Mouse (Mus musculus) A20 (cell line): ENCODE results near the gene Chst15.

Experiments
- DNase-seq: peaks from one replicate; pipeline ENCODE4 v3.0.0-alpha.2; 2011; ENCODE audit warnings: low read depth, low spot score

Chst15 gene

GRCm38 (mm10) chr7:132227075-132227640, 89.9 kb downstream of the Chst15 start:
- no peak for DNase-seq

DNA sequence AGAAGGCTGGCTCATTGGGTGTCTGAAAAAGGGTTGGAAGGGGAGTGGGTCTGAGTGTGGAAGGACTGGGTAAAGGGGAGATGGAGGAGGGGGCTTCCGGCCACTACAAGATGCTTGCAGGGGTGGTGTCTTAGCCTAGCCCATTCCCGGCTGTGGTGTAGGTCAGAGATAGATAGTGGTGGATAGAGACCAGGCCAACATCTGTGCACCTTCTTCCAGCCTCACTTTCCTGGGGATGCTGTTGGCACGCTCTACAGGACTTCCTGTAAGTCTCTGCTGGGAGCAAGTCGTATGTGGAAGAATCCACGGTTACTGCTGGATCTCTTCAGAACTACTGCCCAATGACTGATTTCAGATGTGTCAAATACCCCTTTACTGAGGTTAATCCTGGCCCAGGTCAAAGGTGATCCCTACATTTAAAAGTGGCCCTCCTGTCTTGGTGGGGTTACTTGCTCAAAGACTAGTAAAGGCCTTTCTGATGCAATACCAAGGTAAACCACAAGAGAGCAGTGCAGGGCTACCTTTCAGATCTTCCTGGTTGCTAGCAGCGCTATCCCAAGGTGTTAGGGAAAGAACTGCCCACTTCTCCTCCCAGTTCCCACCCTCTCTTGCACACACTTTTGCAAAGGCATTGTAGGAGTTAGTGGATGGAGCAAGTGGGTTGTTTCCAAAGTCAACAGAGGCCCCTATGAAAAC, 90.5 kb downstream of the Chst15 start:
- DNase-seq, result peak; percentile 71

DNA sequence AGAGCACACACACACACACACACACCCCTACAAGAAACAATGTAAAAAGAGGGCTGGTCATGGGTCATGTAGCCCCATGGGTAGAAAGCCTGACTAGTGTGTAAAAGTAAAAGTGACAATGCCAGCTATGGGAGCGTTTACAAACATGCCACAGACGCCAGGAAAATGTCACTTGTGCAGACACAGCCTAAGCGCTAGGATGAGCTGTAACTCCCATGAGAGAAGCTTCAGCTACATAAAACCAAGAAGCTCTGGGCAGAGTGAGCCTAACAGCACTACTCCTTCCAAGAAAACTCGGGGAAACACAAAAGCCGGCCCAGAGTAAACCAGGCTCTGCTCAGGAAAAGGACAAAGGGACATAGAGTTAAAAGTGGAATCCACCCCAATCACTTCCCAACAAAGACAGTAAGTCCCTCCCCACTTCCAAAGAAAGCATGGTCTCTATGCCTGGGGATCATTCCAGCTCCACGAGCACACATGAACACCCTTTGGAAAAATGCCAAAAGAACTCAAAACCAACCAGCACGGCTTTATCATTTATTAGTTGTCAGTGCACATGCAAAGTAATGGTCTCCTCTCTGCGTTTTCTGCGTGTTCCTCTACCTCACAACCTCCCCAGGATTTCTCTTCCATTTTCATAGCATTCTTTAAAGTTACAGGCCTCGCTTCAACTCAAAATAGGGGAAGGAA, 93.4 kb downstream of the Chst15 start:
- DNase-seq, result no peak

DNA sequence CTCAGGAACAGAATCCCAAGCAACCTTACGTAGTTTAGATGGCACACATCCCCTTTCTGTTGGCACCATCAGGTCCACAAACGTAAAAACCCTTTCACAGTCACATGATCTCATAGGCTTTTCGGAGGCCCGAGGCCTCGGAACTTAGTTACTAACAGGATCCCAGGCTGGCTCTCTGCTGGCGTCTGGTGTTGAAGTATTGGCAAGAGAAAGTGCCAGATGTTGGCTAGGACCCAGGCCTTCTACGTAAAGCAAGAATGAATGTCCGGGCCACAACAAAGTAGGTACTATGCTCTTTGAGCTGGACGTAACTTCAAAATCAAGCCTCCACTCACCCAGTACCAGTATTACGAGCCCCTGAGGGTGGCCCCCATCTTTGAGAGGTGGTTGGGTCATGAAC, 103.0 kb downstream of the Chst15 start:
- no peak for DNase-seq

DNA sequence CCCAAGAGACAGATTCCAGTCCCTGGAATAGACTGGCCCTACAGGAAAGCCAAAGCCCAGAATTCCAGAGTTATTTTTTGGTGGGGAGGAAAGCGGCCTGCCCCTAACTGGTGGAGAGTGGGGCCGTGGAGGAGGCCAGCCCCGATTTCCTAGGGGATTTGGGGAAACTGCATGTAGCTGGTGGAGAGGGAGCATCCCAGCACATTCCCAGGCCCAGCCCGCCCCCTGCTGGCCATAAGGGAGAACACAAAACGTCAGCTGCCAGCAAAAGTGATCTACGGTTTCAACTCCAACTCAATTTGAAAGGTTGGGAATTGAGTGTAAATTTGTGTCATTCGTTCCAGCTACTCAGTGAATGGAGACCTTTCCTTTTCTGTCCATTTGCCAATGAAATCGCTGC, 103.6 kb downstream of the Chst15 start:
- DNase-seq, result peak; percentile 40

DNA sequence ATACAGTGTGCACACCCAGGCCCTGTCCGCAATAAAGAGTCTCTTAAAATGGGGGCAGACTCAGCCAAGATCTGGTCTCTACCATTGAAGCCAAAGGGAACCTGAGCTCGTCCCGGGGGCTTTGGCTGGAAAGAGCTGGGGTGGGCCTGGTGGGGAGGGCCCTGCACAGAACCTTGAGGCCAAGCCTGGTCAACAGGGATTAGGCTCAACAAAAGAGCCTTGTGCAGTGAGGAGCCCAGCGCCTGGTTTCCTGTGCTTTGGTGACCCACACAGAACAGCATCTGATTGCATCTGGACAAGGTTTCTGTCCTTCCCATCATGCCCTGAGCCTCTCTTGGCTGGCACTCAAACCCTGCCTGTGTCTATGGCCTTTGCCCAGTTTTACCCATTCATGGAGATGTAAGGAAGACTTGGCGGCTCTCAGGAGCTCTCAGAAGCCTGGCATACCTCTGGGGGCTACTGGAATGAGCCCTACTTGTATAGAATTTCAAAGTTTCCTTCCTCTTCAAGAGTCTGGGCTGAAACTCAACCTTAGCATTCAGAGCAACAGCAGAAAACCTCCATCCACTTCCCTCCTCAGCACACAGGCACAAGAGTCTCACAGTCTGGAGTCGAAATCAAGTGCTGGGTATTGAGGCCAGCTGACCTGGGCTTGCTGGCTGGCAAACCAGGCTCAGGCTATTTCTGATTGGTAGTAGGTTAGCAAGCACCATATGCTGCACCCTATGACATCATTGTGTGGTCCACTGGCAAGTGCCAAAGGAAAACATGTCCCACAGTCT, 104.9 kb downstream of the Chst15 start:
- DNase-seq, result no peak

DNA sequence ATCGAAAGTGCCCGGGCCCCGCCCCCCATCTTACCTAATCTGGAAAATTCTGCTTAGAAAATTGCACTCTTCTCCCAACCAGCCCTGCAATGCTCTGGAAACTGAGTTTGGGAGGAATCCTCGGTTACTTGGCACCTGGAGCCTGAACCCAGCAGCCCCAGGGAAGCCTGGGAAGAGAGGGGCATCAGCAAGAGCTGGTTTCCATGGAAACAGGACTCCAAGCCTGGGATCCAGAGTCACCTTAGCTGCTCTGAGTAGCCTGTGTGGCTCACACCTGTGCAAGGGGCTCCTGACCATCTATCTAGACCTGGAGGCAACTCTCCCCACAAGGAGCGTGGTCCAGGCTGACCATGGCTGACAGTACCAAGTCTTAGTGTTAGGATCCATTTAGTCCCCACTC, 106.4 kb downstream of the Chst15 start:
- DNase-seq, result no peak

DNA sequence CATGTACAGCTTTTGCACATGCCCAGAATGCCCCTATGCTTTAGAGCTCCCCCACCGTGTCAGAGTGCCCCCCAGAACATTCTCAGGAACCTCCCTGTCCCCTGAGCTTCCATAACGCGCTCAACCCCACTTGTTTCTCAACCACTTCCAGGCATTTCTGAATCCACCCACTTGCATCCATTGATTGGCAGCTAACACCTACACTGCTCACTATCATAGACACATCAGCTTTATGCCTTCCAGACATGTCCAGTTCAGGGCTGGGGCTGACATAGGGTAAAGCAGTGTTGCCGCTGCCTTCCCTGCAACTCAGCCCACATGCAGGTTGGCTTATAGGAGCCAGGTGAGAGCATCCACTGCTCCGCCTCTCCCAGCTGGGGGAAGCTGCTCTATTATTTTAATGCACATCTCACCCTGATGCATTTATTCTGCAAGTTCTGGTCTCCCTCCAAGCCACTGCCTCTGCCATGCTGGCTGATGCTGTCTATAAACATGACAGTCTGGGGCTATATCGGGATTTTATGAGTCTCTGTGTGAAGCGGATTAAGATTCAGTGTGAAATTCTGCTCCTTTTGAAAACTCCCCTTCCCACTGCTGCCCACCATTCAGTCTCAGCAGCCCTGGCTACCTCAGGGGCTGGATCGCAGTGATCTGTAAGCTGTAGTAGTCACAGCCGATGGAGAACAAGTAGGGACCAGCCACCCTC, 107.9 kb downstream of the Chst15 start:
- no peak for DNase-seq

- DNase-seq, result no peak
Observed at GRCm38 (mm10) chr7:132204073-132204612, 112.9 kb downstream of the Chst15 start.

GRCm38 (mm10) chr7:132199686-132200085, 117.3 kb downstream of the Chst15 start:
- no peak for DNase-seq

GRCm38 (mm10) chr7:132198806-132199205, 118.2 kb downstream of the Chst15 start:
- DNase-seq, result no peak

- DNase-seq, result no peak
Observed at GRCm38 (mm10) chr7:132197817-132198475, 119.1 kb downstream of the Chst15 start.

GRCm38 (mm10) chr7:132196581-132196980, 120.4 kb downstream of the Chst15 start:
- no peak for DNase-seq

DNA sequence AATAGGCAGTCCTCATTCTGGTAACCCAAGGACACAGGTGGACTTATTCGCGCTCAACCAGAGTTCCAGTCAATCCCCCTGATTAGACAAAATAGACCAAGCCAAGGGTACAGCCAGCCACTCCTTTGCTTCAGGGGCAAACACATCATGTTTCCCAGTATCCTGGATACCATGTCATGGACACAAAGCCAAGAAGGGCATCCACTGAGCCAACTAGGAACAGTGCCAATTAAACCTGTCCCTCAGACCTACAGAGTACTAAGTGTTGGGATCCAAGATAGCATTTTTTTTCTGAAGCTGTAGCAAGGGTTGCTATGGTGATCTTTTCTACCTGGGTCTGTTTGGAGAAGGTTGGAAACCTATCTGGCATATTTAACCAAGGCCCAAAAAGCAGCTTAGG, 123.4 kb downstream of the Chst15 start:
- no peak for DNase-seq

DNA sequence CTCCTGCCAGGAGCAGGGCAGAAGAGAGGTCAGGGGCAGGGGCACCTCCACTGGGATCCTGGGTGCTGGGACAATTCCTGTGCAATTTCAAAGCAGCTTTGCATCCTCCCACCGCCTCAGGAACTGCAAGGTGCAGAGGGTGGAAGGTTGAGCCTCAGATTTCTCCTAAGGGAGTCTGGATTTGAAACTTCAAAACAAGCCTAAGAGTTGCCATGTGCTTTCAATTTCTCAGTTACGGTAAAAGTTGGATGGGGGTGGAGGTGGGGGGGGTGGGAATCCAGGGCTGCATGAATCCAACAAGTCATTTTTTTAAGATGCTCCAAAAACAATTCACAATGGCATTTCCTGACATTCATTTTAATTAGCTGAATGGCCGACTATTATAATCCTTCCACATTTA, 129.6 kb downstream of the Chst15 start:
- no peak for DNase-seq
